Mouse (Mus musculus): ENCODE data around the gene Ppp1r2. TPM values are rescaled to one million over a fixed set of nuclear protein-coding genes. Genes with fewer than 3 reads are reported as not detected.
A peak's percentile ranks its signal among the peaks of the same experiment; 100 is the strongest.
"Not testable (repeated sequence)": the region's sequence is repeated elsewhere in the genome, so short reads cannot be mapped to it uniquely, and the experiment has no call there.

The Ppp1r2 gene
- polyA plus RNA-seq (2015; fragmentation: Nextera tagmentation; extraction: Ambion mirVana) = 112 and 118 TPM in 2 replicates

DNA sequence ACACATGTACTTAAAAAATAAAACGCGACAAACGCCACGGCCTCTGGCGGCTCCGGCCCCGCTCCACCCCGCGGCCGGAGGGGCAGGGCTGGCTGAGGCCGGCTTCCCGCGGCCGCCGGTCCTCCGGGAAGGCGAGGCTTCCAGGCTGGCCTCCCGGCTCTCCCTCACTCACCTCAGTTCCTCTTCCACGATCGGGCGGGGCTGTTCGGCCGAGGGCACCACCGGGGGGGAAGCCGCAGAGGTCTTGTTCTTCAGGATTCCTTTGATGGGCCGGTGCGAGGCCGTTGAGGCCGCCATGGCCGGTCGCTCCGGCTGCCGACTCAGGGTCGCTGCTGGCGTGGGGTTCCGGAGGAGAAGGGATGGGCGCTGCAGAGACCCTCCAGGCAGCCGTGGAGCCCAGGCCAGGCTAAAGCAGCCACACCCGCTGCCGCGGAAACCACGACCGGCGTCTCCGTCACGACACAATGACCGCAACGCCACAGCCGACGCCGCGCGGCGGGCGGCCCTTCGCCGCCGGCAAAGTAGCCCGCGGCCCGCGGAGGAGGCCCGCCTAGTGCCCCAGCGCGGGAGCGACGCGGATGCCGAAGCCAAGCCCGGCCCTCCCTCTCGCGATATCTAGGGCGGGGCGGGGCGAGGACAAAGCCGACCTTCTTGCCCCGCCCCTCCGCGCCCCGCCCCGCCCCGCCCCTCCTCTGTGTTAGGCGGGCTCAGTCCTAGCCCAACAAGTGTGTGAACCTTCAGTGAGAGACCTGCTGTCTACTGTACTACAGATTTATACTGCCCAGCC is at the start of gene Ppp1r2:
Gene Ppp1r2, minus strand, starts transcription at position 604 of the 787 bp plus-strand sequence.
- DNase-seq (ENCODE audit: low spot score) (peak; percentile 95), ATAC-seq (replicated peaks; ENCODE audit: low FRiP score, low read depth) (peak; percentile 95)
- under 1% methylated on average over 81 of the region's 83 CpGs for WGBS
- H3K9me3 ChIP-seq (replicated peaks; ENCODE audit: low read length) = no peaks in the 10 kb centered on the region
- TF ChIP-seq CTCF (IDR thresholded peaks at IDR 0.05; ENCODE audit: low read depth) = no peak
- H3K9ac ChIP-seq (ENCODE audit: low read depth, low read length) = peak within 1 kb of the TSS; percentile 97
- H3K4me3 ChIP-seq (replicated peaks; ENCODE audit: low read depth, low read length) = peak within 1 kb of the TSS; percentile 89
- no peaks in the 10 kb centered on the region for H3K36me3 ChIP-seq (ENCODE audit: insufficient read depth, low read length)
- H3K4me2 ChIP-seq (ENCODE audit: low read length) = peak within 1 kb of the TSS; percentile 56
- H3K27me3 ChIP-seq (ENCODE audit: insufficient read depth, low read length) = no peaks in the 10 kb centered on the region
- no peaks in the 10 kb centered on the region; the same call in 1 of the 2 replicates for H3K4me1 ChIP-seq (replicated peaks; ENCODE audit: insufficient read depth, low read length)
- peak within 1 kb of the TSS; percentile 94 for H3K27ac ChIP-seq

DNA sequence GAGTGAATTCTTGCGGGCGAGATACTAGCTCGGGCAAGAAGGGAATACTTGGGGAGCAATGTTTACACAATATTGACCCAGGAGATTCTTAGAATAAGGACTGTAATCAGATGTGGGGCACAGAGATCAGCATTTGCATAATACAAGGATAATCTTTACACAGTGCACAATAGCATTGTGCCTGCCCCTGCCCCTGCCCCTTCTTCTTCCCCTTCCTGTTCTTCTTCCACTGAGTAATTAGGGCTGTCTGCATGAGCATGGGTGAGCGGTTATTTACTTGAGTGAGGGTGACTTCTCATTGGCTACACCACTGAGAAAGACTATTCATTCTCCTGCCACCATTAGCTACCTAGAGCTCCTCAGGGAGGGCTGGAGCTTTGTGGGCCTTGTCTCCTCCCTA is 46.4 kb upstream of the Ppp1r2 start:
- Histone ChIP-seq H3K4me1 (replicated peaks; ENCODE audit: insufficient read depth, low read length) (no peaks in the 10 kb centered on the region), H3K4me2 (ENCODE audit: low read length) (no peak overlapping the region), H3K9me3 (replicated peaks; ENCODE audit: low read length) (no peaks in the 10 kb centered on the region), H3K9ac (ENCODE audit: low read depth, low read length) (no peak overlapping the region), H3K36me3 (ENCODE audit: insufficient read depth, low read length) (no peaks in the 10 kb centered on the region), H3K4me3 (replicated peaks; ENCODE audit: low read depth, low read length) (no peak overlapping the region), H3K27me3 (ENCODE audit: insufficient read depth, low read length) (no peaks in the 10 kb centered on the region), H3K27ac (no peak overlapping the region)
- TF ChIP-seq CTCF (IDR thresholded peaks at IDR 0.05; ENCODE audit: low read depth) = no peak
- DNase-seq (ENCODE audit: low spot score) (no peak), ATAC-seq (replicated peaks; ENCODE audit: low FRiP score, low read depth) (no peak)
- WGBS = 82% methylated on average over 4 of the region's 4 CpGs

DNA sequence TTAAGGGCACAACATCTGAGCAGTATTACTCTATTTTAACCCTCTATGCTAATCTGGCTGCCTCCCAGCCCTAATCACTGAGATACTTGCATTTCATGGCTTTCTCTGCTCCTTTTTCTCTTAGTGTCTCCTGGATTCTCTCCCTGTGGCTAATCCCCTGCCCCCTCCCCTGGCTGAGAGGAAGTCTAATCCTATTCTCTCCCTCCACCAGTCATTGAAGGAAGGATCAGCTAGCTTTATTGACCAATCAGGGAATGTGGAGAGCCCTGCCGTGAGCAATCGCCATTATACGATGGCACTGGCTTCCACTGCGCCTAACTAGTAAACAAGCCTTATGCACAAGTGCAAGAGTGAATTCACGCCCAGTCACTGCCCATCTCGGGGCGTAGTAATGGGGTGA is 45.9 kb upstream of the Ppp1r2 start:
- no peak overlapping the region for H3K4me2 ChIP-seq (ENCODE audit: low read length)
- 86% methylated on average over 7 of the region's 7 CpGs for WGBS
- ATAC-seq (replicated peaks; ENCODE audit: low FRiP score, low read depth) (no peak), DNase-seq (ENCODE audit: low spot score) (no peak)
- no peaks in the 10 kb centered on the region for H3K4me1 ChIP-seq (replicated peaks; ENCODE audit: insufficient read depth, low read length)
- no peaks in the 10 kb centered on the region for H3K36me3 ChIP-seq (ENCODE audit: insufficient read depth, low read length)
- H3K27ac ChIP-seq = no peak overlapping the region
- no peaks in the 10 kb centered on the region for H3K27me3 ChIP-seq (ENCODE audit: insufficient read depth, low read length)
- H3K4me3 ChIP-seq (replicated peaks; ENCODE audit: low read depth, low read length) = no peak overlapping the region
- no peak for TF ChIP-seq CTCF (IDR thresholded peaks at IDR 0.05; ENCODE audit: low read depth)
- no peaks in the 10 kb centered on the region for H3K9me3 ChIP-seq (replicated peaks; ENCODE audit: low read length)
- H3K9ac ChIP-seq (ENCODE audit: low read depth, low read length) = no peak overlapping the region

DNA sequence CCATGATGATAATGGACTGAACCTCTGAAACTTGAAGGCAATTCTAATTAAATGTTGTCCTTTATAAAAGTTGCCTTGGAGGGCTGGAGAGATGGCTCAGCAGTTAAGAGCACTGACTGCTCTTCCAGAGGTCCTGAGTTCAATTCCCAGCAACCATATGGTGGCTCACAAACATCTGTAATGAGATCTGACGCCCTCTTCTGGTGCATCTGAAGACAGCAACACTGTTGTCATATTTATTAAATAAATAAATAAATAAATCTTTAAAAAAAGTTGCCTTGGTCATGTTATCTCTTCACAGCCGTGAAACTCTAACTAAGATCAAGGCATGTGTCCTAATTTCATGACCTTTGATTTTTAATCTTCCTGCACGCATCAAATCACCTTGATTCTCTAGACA is 44.6 kb upstream of the Ppp1r2 start:
- not testable (repeated sequence) for H3K9ac ChIP-seq (ENCODE audit: low read depth, low read length); H3K27me3 ChIP-seq (ENCODE audit: insufficient read depth, low read length); H3K4me2 ChIP-seq (ENCODE audit: low read length); DNase-seq (ENCODE audit: low spot score); ATAC-seq (replicated peaks; ENCODE audit: low FRiP score, low read depth); H3K9me3 ChIP-seq (replicated peaks; ENCODE audit: low read length); H3K4me1 ChIP-seq (replicated peaks; ENCODE audit: insufficient read depth, low read length); H3K4me3 ChIP-seq (replicated peaks; ENCODE audit: low read depth, low read length); H3K36me3 ChIP-seq (ENCODE audit: insufficient read depth, low read length)
- peak overlapping the region; percentile 73 for H3K27ac ChIP-seq
- peak; percentile 29; the same call in 1 of the 2 replicates for TF ChIP-seq CTCF (IDR thresholded peaks at IDR 0.05; ENCODE audit: low read depth)
- WGBS = 67% methylated on average over 3 of the region's 3 CpGs

DNA sequence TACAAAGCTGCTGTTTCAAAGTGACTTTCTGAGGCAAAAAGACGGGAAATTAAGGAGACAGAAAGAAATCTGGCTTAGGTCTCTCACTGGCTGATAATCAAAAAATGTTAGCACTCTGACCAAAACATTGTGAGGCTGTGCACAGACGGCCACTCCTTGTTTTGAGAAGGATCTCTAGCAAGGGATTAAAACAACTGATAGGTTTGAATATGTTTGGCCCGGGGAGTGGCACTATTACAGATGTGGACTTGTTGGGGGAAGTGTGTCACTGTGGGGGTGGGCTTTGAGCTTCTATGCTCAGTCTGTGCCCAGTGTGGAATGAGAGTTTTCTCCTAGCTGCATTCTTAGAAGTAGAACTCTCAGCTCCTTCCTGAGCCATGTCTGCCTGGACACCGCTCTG is 44.2 kb upstream of the Ppp1r2 start:
- Histone ChIP-seq H3K9me3 (replicated peaks; ENCODE audit: low read length) (no peaks in the 10 kb centered on the region), H3K27ac (peak overlapping the region; percentile 73), H3K27me3 (ENCODE audit: insufficient read depth, low read length) (no peaks in the 10 kb centered on the region), H3K4me1 (replicated peaks; ENCODE audit: insufficient read depth, low read length) (no peaks in the 10 kb centered on the region), H3K36me3 (ENCODE audit: insufficient read depth, low read length) (no peaks in the 10 kb centered on the region), H3K9ac (ENCODE audit: low read depth, low read length) (no peak overlapping the region), H3K4me2 (ENCODE audit: low read length) (no peak overlapping the region), H3K4me3 (replicated peaks; ENCODE audit: low read depth, low read length) (no peak overlapping the region)
- TF ChIP-seq CTCF (IDR thresholded peaks at IDR 0.05; ENCODE audit: low read depth) = no peak
- peak; percentile 59 for DNase-seq (ENCODE audit: low spot score)
- no peak for ATAC-seq (replicated peaks; ENCODE audit: low FRiP score, low read depth)
- WGBS = 60% methylated on average over 4 of the region's 4 CpGs

DNA sequence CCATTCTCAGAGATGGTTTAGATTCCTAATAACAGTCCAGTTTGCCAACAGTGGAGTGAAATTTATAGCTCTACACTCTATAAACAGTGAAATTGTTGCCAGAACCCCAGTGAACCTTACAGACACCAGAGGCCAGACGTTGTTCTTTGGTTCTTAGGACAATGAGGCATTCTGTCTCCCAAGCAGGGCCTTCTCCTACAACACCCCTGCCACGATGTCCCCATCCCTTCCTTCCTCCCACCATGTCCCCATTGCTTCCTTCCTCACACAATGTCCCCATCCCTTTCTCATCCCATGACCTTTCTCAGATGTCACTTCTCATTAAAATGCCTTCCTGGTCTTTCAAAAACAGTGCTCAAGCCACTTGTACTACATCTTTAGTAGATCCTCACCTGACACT is 43.3 kb upstream of the Ppp1r2 start:
- peak overlapping the region; percentile 5; the same call in 1 of the 2 replicates for H3K27ac ChIP-seq
- DNase-seq (ENCODE audit: low spot score) = no peak
- no peak overlapping the region for H3K4me3 ChIP-seq (replicated peaks; ENCODE audit: low read depth, low read length)
- H3K4me1 ChIP-seq (replicated peaks; ENCODE audit: insufficient read depth, low read length) = no peaks in the 10 kb centered on the region
- H3K36me3 ChIP-seq (ENCODE audit: insufficient read depth, low read length) = no peaks in the 10 kb centered on the region
- no peak overlapping the region for H3K9ac ChIP-seq (ENCODE audit: low read depth, low read length)
- no peak for ATAC-seq (replicated peaks; ENCODE audit: low FRiP score, low read depth)
- TF ChIP-seq CTCF (IDR thresholded peaks at IDR 0.05; ENCODE audit: low read depth) = no peak
- WGBS = 50% methylated on average over 2 of the region's 2 CpGs
- no peak overlapping the region for H3K4me2 ChIP-seq (ENCODE audit: low read length)
- H3K9me3 ChIP-seq (replicated peaks; ENCODE audit: low read length) = no peaks in the 10 kb centered on the region
- H3K27me3 ChIP-seq (ENCODE audit: insufficient read depth, low read length) = no peaks in the 10 kb centered on the region

DNA sequence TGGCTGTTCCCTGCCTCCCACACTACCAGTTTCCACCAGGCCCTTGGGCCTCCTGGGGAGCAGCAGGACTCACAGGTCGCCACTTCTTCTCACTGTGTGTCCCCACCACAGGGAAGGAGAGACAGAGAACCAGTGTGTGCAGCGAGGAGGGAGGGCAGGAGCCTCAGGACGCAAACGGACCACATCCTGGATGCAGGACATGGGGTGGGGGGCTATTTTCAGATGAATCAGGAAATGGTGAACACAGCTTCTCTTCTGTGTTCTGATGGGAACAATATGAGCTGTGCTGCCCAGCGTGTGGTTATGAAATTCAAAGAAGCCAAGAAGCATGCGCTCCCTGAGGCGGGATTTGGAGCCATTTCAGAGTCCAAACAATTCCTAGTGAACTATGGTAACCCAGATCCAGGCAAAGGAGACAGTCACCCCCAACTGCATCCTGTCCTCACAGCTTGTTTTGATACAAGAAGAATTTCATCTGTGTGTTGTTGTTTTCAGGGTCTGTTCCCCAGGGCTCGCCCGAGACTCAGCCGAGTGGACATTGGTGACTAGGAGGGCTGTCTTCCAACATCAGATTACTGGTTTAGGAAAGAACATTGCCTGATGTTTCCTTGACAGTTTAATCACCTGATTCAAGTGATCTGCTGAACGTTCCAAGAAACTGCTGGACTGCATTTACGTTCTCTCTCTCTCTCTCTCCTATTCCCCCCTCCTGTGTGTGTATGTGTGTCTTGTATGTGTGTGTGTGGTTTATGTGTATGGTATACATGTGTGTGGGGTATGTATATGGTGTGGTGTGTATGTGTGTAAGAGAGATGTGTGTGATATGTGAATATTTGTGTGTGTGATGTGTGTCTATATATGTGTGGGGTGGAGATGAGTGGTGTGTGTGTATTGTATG is 41.4 kb upstream of the Ppp1r2 start:
- not testable (repeated sequence) for H3K4me3 ChIP-seq (replicated peaks; ENCODE audit: low read depth, low read length); H3K4me2 ChIP-seq (ENCODE audit: low read length); H3K4me1 ChIP-seq (replicated peaks; ENCODE audit: insufficient read depth, low read length); H3K27me3 ChIP-seq (ENCODE audit: insufficient read depth, low read length); H3K36me3 ChIP-seq (ENCODE audit: insufficient read depth, low read length); H3K9me3 ChIP-seq (replicated peaks; ENCODE audit: low read length); H3K9ac ChIP-seq (ENCODE audit: low read depth, low read length)
- H3K27ac ChIP-seq = peak overlapping the region; percentile 73
- WGBS = 40% methylated on average over 12 of the region's 12 CpGs
- DNase-seq (ENCODE audit: low spot score) = peak; percentile 89
- peak; percentile 48; the same call in 1 of the 2 replicates for ATAC-seq (replicated peaks; ENCODE audit: low FRiP score, low read depth)

Measured in kidney, postnatal 0 days (tissue).